Mouse (Mus musculus) midbrain, embryonic 14.5 days (tissue): ENCODE data around the gene Vgll4. TPM values are rescaled to one million over a fixed set of nuclear protein-coding genes. Genes with fewer than 3 reads are reported as not detected.

Experiments
- ATAC-seq: fragments of 200-750 bp; cut with Nextera tagmentation; 2 replicates; pipeline ENCODE4 v1.8.0; 2017; ENCODE audit warnings: moderate number of reproducible peaks, moderate library complexity; ENCODE audit not compliant: low FRiP score, low TSS enrichment
- DNase-seq: peaks from one replicate; pipeline ENCODE4 v3.0.0-alpha.2; 2015
- H3K27ac ChIP-seq: fragments of 300-500 bp; sonication (generic); replicated peaks from 2 replicates; pipeline ENCODE4 v1.5.1; 2014; ENCODE audit warnings: mild to moderate bottlenecking, low read depth, low read length, moderate library complexity
- H3K27me3 ChIP-seq: fragments of 300-500 bp; sonication (generic); 2 replicates; pipeline ENCODE4 v1.6.1; 2014; ENCODE audit warnings: low read length, control low read depth, mixed read lengths; ENCODE audit not compliant: control insufficient read depth, insufficient read depth
- H3K36me3 ChIP-seq: fragments of 300-500 bp; sonication (generic); 2 replicates; pipeline ENCODE4 v1.6.1; 2014; ENCODE audit warnings: low read length, control low read depth; ENCODE audit not compliant: control insufficient read depth, insufficient read depth
- H3K4me1 ChIP-seq: fragments of 300-500 bp; sonication (generic); 2 replicates; pipeline ENCODE4 v1.6.1; 2014; ENCODE audit warnings: mild to moderate bottlenecking, antibody characterized with exemption, low read length, control low read depth; ENCODE audit not compliant: control insufficient read depth, insufficient read depth
- H3K4me2 ChIP-seq: fragments of 300-500 bp; sonication (generic); 2 replicates; pipeline ENCODE4 v1.6.1; 2014; ENCODE audit warnings: mild to moderate bottlenecking, low read length, moderate library complexity
- H3K4me3 ChIP-seq: fragments of 300-500 bp; sonication (generic); replicated peaks from 2 replicates; pipeline ENCODE4 v1.5.1; 2014; ENCODE audit warnings: low read depth, low read length
- H3K9ac ChIP-seq: fragments of 300-500 bp; sonication (generic); replicated peaks from 2 replicates; pipeline ENCODE4 v1.6.1; 2014; ENCODE audit warnings: mild to moderate bottlenecking, low read length, moderate library complexity
- H3K9me3 ChIP-seq: fragments of 300-500 bp; sonication (generic); 2 replicates; pipeline ENCODE4 v1.6.1; 2016; ENCODE audit warnings: low read length, control low read depth, mixed read lengths; ENCODE audit not compliant: control insufficient read depth
- WGBS: fragments of 180-500 bp; shearing (Covaris S2); extraction: QIAGEN DNeasy Blood & Tissue Kit; methylation state at CpG from one replicate; pipeline ENCODE4 v1.1.7; 2014; 5-methylcytosine and 5-hydroxymethylcytosine counted together
- polyA plus RNA-seq: library from polyadenylated mRNA; unstranded; fragments of >200 nt; fragmentation: Nextera tagmentation; extraction: Ambion mirVana; gene quantifications from 2 replicates; pipeline ENCODE4 v1.2.1, GENCODE M21; 2014

Vgll4 gene
- polyA plus RNA-seq, 1 experiment from 2014 or later: 42.8 TPM

DNA sequence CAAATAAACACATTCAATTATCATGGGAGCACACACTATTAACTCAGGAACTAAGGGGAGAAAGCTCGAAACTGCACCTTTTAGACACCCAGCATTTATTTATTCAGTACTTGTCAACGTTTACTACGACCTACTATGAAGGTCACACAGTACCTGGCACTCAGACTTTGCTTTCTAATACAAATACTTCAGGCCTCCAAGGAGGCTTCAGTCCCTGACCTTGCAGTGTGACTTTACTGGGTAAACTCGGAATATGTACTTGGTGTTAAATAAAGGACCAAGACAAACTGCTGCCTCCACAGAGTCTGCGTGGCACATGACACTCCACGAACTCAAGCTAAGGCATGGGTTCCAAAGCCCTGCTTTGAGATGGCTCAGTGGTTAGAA lies 10.8 kb downstream of the Vgll4 start:
- H3K27me3 ChIP-seq: no peaks in the 10 kb centered on the region
- no peaks in the 10 kb centered on the region for H3K36me3 ChIP-seq
- 86% methylated on average over 6 of the region's 6 CpGs for WGBS
- H3K9ac ChIP-seq: no peak overlapping the region
- H3K4me2 ChIP-seq: no peak overlapping the region
- DNase-seq: no peak
- H3K4me3 ChIP-seq: no peak overlapping the region
- no peak overlapping the region for H3K27ac ChIP-seq
- H3K9me3 ChIP-seq: no peaks in the 10 kb centered on the region
- no peak for ATAC-seq
- H3K4me1 ChIP-seq: no peaks in the 10 kb centered on the region

DNA sequence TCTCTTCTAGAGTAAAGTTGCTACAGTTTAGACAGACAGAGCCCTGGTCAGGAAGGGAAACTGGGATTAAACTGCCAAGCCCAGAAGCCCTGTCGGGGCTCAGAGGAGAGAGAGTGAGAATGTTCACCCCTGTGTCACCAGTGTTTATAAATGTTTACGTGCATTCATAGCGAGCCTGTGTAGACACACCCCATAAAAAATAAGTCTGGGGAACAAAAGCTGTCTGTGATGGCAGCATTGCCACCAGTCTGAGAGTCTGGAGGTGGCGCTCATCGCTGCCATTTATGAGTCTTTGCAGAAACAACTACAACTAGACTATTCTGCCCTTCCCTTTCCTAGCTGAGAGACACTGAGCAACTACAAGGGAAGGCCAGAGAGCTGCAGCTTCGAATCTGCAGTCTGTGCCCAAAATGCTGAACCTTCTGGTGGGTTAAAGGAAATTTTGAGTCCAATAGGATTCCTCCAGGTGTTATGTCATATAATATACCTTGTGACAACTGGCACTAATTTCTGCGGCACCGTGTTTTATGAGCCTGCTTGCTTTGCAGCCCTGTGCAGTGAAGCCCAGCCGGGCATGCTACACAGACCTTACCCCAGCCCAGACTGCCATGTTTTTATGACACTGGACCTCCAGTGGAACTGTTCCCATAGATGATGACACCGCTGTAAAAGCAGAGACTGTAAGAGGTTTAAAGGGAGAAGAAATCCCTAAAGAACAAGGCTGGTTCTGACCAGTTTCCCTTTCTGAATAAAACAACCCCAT lies 11.4 kb downstream of the Vgll4 start:
- Histone ChIP-seq H3K27me3 (no peaks in the 10 kb centered on the region), H3K4me2 (no peak overlapping the region), H3K4me3 (no peak overlapping the region), H3K36me3 (no peaks in the 10 kb centered on the region), H3K4me1 (no peaks in the 10 kb centered on the region), H3K9ac (no peak overlapping the region), H3K27ac (no peak overlapping the region), H3K9me3 (no peaks in the 10 kb centered on the region)
- no peak for ATAC-seq
- 86% methylated on average over 10 of the region's 10 CpGs for WGBS
- no peak for DNase-seq

DNA sequence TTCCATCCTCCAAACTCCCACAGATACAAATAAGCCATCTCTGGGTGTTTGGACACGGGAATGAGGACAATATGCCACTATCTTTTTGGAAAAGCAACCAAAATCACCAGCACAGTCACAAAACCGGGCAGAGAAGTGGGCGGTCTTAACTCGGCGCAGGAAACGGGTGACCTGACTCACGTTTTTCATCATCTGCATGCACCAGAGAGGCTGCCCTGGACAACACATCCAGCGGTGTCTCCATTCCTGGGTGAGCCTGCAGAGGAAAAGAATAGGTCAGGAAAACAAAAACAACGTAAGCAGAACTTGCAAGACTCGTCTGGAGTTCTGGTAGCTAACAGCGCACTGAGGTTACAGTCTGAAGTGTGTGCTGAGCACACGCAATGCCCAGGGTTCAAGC lies 12.0 kb downstream of the Vgll4 start:
- 78% methylated on average over 12 of the region's 12 CpGs for WGBS

DNA sequence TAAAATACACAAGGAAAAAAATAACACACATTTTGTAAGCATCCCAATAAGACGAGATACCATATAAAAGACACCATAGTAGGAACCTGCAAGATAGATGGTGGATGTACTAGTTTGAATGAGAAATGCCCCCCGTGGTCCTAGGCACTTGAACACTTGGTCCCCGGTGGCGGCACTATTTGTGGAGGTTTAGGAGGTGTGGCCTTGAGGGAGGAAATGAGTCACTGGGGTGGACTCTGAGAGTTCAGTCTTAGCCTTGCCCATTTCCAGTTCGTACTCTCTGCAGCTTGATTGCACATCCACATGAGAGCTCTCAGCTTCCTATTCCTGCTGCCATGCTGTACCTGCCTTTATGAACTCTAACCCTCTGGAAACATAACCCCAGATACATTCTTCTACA lies 15.3 kb downstream of the Vgll4 start:
- no peaks in the 10 kb centered on the region for H3K4me1 ChIP-seq
- H3K4me2 ChIP-seq: no peak overlapping the region
- H3K9ac ChIP-seq: no peak overlapping the region
- H3K27me3 ChIP-seq: no peaks in the 10 kb centered on the region
- DNase-seq (no peak), ATAC-seq (no peak)
- no peak overlapping the region for H3K27ac ChIP-seq
- H3K36me3 ChIP-seq: no peaks in the 10 kb centered on the region
- no peaks in the 10 kb centered on the region for H3K9me3 ChIP-seq
- 88% methylated on average over 5 of the region's 5 CpGs for WGBS
- H3K4me3 ChIP-seq: no peak overlapping the region

More for the DNA sequence above, 12.0 kb downstream of the Vgll4 start:
- no peak overlapping the region for H3K9ac ChIP-seq
- no peak overlapping the region for H3K4me3 ChIP-seq
- ATAC-seq (no peak), DNase-seq (no peak)
- H3K27ac ChIP-seq: no peak overlapping the region
- no peaks in the 10 kb centered on the region for H3K27me3 ChIP-seq
- H3K9me3 ChIP-seq: no peaks in the 10 kb centered on the region
- no peak overlapping the region for H3K4me2 ChIP-seq
- H3K36me3 ChIP-seq: no peaks in the 10 kb centered on the region
- no peaks in the 10 kb centered on the region for H3K4me1 ChIP-seq

DNA sequence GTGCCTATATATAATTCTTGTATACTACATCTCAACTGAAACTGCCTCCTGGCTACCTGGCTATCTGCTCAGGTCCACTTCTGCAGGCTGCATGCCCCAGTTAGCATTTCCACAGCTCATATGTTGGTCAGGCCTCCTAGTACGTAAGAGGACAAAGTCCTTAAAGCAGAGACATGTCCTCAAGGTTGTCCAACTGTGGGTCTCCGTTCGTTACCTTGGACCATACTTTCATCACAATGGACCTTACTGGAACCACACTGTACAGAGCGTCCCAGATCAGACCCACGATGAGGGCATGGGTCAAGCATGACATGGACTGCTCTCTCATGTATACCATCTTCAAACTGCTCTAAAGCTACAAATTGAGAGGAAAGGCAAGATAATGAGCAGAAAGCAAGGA lies 16.2 kb downstream of the Vgll4 start:
- no peak overlapping the region for H3K4me2 ChIP-seq
- no peaks in the 10 kb centered on the region for H3K4me1 ChIP-seq
- ATAC-seq: no peak
- H3K9me3 ChIP-seq: no peaks in the 10 kb centered on the region
- no peak overlapping the region for H3K4me3 ChIP-seq
- DNase-seq: no peak
- H3K36me3 ChIP-seq: no peaks in the 10 kb centered on the region
- no peak overlapping the region for H3K27ac ChIP-seq
- H3K9ac ChIP-seq: no peak overlapping the region
- no peaks in the 10 kb centered on the region for H3K27me3 ChIP-seq
- 92% methylated on average over 5 of the region's 5 CpGs for WGBS

DNA sequence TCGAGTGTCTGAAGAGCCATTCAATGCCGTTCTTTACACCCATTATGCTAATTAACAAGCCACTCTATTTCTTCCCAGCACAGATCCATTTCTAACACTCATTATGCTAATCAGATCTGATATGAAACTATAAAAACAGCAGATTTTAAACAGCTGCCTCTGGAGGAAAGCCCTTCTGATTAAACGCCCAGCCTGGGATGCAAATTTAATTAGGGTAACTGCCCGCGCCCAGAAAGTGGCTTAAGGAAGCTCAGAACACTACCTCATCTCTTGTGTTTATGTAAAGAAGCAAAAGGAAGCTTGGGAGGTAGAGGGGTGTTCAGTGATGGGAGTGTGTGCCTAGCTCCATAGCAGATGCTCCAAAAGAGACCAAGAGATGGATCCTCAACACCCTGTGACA lies 17.4 kb downstream of the Vgll4 start:
- H3K27me3 ChIP-seq: no peaks in the 10 kb centered on the region
- H3K4me3 ChIP-seq: no peak overlapping the region
- no peak overlapping the region for H3K4me2 ChIP-seq
- DNase-seq: peak; percentile 57
- ATAC-seq: no peak; the same call in 1 of the 2 replicates
- H3K27ac ChIP-seq: peak overlapping the region; percentile 16; the same call in 1 of the 2 replicates
- WGBS: 23% methylated on average over 5 of the region's 5 CpGs
- no peaks in the 10 kb centered on the region for H3K4me1 ChIP-seq
- H3K9me3 ChIP-seq: no peaks in the 10 kb centered on the region
- no peak overlapping the region for H3K9ac ChIP-seq
- H3K36me3 ChIP-seq: no peaks in the 10 kb centered on the region

DNA sequence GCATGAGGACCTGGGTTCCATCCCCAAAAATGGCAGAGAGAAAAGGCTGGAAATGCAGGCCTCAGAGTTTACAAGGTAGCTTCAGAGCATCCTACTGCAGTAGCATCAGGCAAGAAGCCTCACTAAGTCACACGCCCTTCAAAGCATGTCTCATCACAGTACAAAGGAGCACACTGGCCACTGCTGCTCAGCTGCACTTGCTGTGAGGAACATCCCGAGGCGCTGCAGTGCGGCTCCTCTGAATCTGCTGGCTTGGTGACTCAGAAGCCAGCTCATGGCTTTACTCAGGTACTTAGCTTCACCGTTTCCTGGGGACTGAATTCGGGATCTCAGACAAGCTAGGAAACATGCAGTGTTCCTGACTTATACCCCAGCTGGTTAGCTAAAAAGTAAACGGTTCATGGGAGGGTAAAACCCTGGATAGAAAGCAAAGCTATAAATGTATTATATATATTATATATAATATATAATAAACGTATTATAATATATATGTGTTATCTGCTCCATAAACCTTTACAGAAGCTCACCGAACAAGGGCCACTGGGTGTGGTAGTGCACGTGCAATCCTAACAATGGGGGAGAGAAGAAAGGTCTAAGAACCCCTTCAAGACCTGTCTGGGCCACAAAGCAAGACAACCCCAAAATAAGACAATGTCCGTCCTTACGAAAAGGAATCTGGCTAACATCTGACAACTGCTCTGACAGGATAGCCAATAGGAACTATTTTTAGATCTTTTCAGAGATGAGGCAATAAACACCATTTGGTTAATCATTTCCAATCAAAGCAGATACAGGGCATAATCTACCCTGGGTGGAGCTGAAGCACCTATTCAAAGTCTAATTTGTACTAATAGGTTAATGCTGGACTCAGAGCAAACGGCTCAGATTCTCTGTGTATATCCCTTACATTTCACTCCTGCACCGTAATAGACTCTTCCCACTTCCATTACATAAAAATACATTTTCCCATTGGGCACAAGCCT lies 25.0 kb downstream of the Vgll4 start:
- H3K27me3 ChIP-seq: no peaks in the 10 kb centered on the region
- no peak overlapping the region for H3K4me2 ChIP-seq
- 87% methylated on average over 14 of the region's 14 CpGs for whole genome bisulfite sequencing
- H3K9ac ChIP-seq: no peak overlapping the region
- no peaks in the 10 kb centered on the region for H3K36me3 ChIP-seq
- ATAC-seq (no peak), DNase-seq (no peak)
- H3K4me3 ChIP-seq: no peak overlapping the region
- H3K4me1 ChIP-seq: no peaks in the 10 kb centered on the region
- no peaks in the 10 kb centered on the region for H3K9me3 ChIP-seq
- no peak overlapping the region for H3K27ac ChIP-seq

DNA sequence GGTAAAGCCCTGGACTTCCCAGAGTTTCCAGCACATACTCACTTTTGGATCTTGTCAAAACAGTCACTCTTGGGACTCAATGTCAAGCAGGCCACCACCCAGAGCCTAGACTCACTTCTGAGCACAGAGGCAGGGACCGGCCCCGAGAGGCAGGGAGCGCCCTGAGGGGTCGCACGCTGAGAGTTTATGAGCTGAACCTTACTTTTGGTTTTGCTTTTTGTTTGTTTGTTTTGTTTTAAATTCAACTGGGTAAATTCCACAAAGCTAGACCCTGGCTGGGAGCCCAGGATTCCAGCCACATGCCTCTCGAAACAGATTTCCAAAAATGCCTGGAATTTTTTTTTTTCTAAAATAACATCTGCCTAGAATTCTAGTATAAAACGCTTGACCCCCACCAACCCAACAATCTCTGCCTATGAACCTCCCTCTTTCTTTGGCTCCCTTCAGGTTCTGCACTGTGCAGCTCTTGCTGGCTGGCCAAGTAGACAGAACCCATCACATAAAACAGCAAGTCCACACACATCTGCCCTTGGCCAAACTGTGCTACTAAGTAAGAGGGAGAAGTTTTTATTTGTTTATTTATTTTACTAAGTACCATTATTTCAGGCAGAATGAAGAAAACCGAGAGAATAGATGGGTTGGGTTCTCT lies 28.5 kb downstream of the Vgll4 start:
- DNase-seq (no peak), ATAC-seq (no peak)
- Histone ChIP-seq H3K9me3 (no peaks in the 10 kb centered on the region), H3K27ac (no peak overlapping the region), H3K4me1 (no peaks in the 10 kb centered on the region), H3K36me3 (no peaks in the 10 kb centered on the region), H3K4me3 (no peak overlapping the region), H3K27me3 (no peaks in the 10 kb centered on the region), H3K9ac (no peak overlapping the region), H3K4me2 (no peak overlapping the region)
- 87% methylated on average over 8 of the region's 8 CpGs for WGBS
